Mouse (Mus musculus) B cell, adult (primary cell): ENCODE data around the gene Ttc9b. TPM values are rescaled to one million over a fixed set of nuclear protein-coding genes. Genes with fewer than 3 reads are reported as not detected.

Experiments used
- total RNA-seq: library from RNA; stranded (reverse); gene quantifications from 4 replicates; pipeline ENCODE4 v1.2.4, GENCODE M21; 2023; ENCODE audit not compliant: inconsistent age

The Ttc9b gene
- not detected in 4 replicates for total RNA-seq

GRCm38 (mm10) chr7:27653681-27654437 is at the start of gene Ttc9b:
Ttc9b (plus strand) TSS chr7:27653915.

GRCm38 (mm10) chr7:27674522-27675221 is 21.0 kb downstream of the Ttc9b start, which contains the start of gene Map3k10:
Map3k10 (minus strand) TSS chr7:27674598.

GRCm38 (mm10) chr7:27688815-27689612 is 35.3 kb downstream of the Ttc9b start, which contains the start of gene Zfp607b:
Zfp607b (plus strand) TSS chr7:27689340.

Other genes with a start within 250 kb of the Ttc9b start
- gene Sptbn4, start 206.2 kb upstream of the Ttc9b start, total RNA-seq = 0.16 to 0.55 TPM (median 0.27 TPM) in 3 of 4 replicates, not detected in the other
- gene Blvrb, start 205.9 kb upstream of the Ttc9b start, total RNA-seq = 75.0 to 85.2 TPM (median 79.0 TPM) in 4 replicates
- gene Sertad3, start 180.1 kb upstream of the Ttc9b start, total RNA-seq = 14.7 to 18.5 TPM (median 17.4 TPM) in 4 replicates
- gene Sertad1, start 167.0 kb upstream of the Ttc9b start, total RNA-seq = 31.6 to 37.1 TPM (median 34.2 TPM) in 4 replicates
- 0.19 to 0.54 TPM (median 0.30 TPM) in 4 replicates for gene Prx, start 154.6 kb upstream of the Ttc9b start, total RNA-seq
- gene Hipk4, start 130.6 kb upstream of the Ttc9b start, total RNA-seq = not detected in 4 replicates
- 68.5 to 87.0 TPM (median 74.4 TPM) in 4 replicates for gene Pld3, start 100.7 kb upstream of the Ttc9b start, total RNA-seq
- 20.9 to 32.4 TPM (median 26.2 TPM) in 4 replicates for gene 2310022A10Rik, start 100.7 kb upstream of the Ttc9b start, total RNA-seq
- 99.7 to 109 TPM (median 105 TPM) in 4 replicates for gene Akt2, start 62.4 kb upstream of the Ttc9b start, total RNA-seq
- gene Map3k10, start 20.7 kb downstream of the Ttc9b start, total RNA-seq = 13.9 to 17.6 TPM (median 15.9 TPM) in 4 replicates
- 0.83 to 2.7 TPM (median 1.5 TPM) in 4 replicates for gene Zfp607b, start 35.4 kb downstream of the Ttc9b start, total RNA-seq
- 12.9 to 15.2 TPM (median 14.2 TPM) in 4 replicates for gene Zfp60, start 77.5 kb downstream of the Ttc9b start, total RNA-seq
- 7.8 to 10.6 TPM (median 8.2 TPM) in 4 replicates for gene Zfp626, start 153.3 kb downstream of the Ttc9b start, total RNA-seq
- gene Zfp59, start 184.7 kb downstream of the Ttc9b start, total RNA-seq = 4.5 to 6.6 TPM (median 5.2 TPM) in 4 replicates
- gene Zfp607a, start 203.6 kb downstream of the Ttc9b start, total RNA-seq = 9.1 to 11.3 TPM (median 10.1 TPM) in 4 replicates